Mouse (Mus musculus): Measurements from ENCODE around the gene Enoph1. TPM values are rescaled to one million over a fixed set of nuclear protein-coding genes. Genes with fewer than 3 reads are reported as not detected.

Enoph1 gene
- polyA plus RNA-seq, 1 experiment from 2014 or later, result 43.4 TPM

- Histone ChIP-seq H3K27ac (replicated peaks; ENCODE audit: low read depth, low read length) (no peak overlapping the region), H3K4me1 (ENCODE audit: control insufficient read depth, insufficient read depth, low read length) (peaks cover 22% of the 10 kb centered on the region), H3K27me3 (ENCODE audit: control insufficient read depth, insufficient read depth, low read length) (no peaks in the 10 kb centered on the region), H3K36me3 (ENCODE audit: control insufficient read depth, insufficient read depth, low read length) (peaks cover 57% of the 10 kb centered on the region), H3K4me3 (replicated peaks; ENCODE audit: low read depth, low read length) (peak overlapping the region; percentile 98), H3K4me2 (ENCODE audit: low read length) (peak overlapping the region; percentile 85), H3K9me3 (ENCODE audit: control insufficient read depth, low read length) (no peaks in the 10 kb centered on the region), H3K9ac (replicated peaks; ENCODE audit: low read length) (no peak overlapping the region)
- no peak for ATAC-seq (ENCODE audit: low FRiP score, low TSS enrichment)
- WGBS, result 46% methylated on average over 7 of the region's 7 CpGs
- no peak for DNase-seq
These were observed 3.8 kb upstream of the Enoph1 start for GRCm38 (mm10) chr5:100035950-100036349.

- Histone ChIP-seq H3K4me2 (ENCODE audit: low read length) (peak overlapping the region; percentile 85), H3K4me1 (ENCODE audit: control insufficient read depth, insufficient read depth, low read length) (peaks cover 28% of the 10 kb centered on the region), H3K9me3 (ENCODE audit: control insufficient read depth, low read length) (no peaks in the 10 kb centered on the region), H3K36me3 (ENCODE audit: control insufficient read depth, insufficient read depth, low read length) (peaks cover 51% of the 10 kb centered on the region), H3K4me3 (replicated peaks; ENCODE audit: low read depth, low read length) (peak overlapping the region; percentile 98), H3K27ac (replicated peaks; ENCODE audit: low read depth, low read length) (no peak overlapping the region), H3K9ac (replicated peaks; ENCODE audit: low read length) (peak overlapping the region; percentile 28; the same call in 1 of the 2 replicates), H3K27me3 (ENCODE audit: control insufficient read depth, insufficient read depth, low read length) (no peaks in the 10 kb centered on the region)
- no peak for ATAC-seq (ENCODE audit: low FRiP score, low TSS enrichment)
- DNase-seq, result no peak
- WGBS, result 19% methylated on average over 7 of the region's 7 CpGs
These were observed 3.1 kb upstream of the Enoph1 start for GRCm38 (mm10) chr5:100036681-100037080.

- WGBS, result under 1% methylated on average over 29 of the region's 45 CpGs
- Histone ChIP-seq H3K4me1 (ENCODE audit: control insufficient read depth, insufficient read depth, low read length) (peaks cover 36% of the 10 kb centered on the region), H3K9me3 (ENCODE audit: control insufficient read depth, low read length) (no peaks in the 10 kb centered on the region), H3K9ac (replicated peaks; ENCODE audit: low read length) (peak overlapping the region; percentile 100), H3K4me3 (replicated peaks; ENCODE audit: low read depth, low read length) (peak overlapping the region; percentile 98), H3K27ac (replicated peaks; ENCODE audit: low read depth, low read length) (peak overlapping the region; percentile 99), H3K4me2 (ENCODE audit: low read length) (peak overlapping the region; percentile 85), H3K27me3 (ENCODE audit: control insufficient read depth, insufficient read depth, low read length) (no peaks in the 10 kb centered on the region), H3K36me3 (ENCODE audit: control insufficient read depth, insufficient read depth, low read length) (peaks cover 36% of the 10 kb centered on the region)
- DNase-seq (peak; percentile 94), ATAC-seq (ENCODE audit: low FRiP score, low TSS enrichment) (peak; percentile 47)
These were observed 1.6 kb upstream of the Enoph1 start for GRCm38 (mm10) chr5:100037965-100038713.

GRCm38 (mm10) chr5:100038714-100039601, 827 bp upstream of the Enoph1 start:
- peak; percentile 85 for ATAC-seq (ENCODE audit: low FRiP score, low TSS enrichment)
- Histone ChIP-seq H3K36me3 (ENCODE audit: control insufficient read depth, insufficient read depth, low read length) (peaks cover 28% of the 10 kb centered on the region), H3K4me2 (ENCODE audit: low read length) (peak overlapping the region; percentile 85), H3K4me3 (replicated peaks; ENCODE audit: low read depth, low read length) (peak overlapping the region; percentile 98), H3K9me3 (ENCODE audit: control insufficient read depth, low read length) (no peaks in the 10 kb centered on the region), H3K9ac (replicated peaks; ENCODE audit: low read length) (peak overlapping the region; percentile 100), H3K27ac (replicated peaks; ENCODE audit: low read depth, low read length) (peak overlapping the region; percentile 99), H3K27me3 (ENCODE audit: control insufficient read depth, insufficient read depth, low read length) (no peaks in the 10 kb centered on the region), H3K4me1 (ENCODE audit: control insufficient read depth, insufficient read depth, low read length) (peaks cover 43% of the 10 kb centered on the region)
- DNase-seq, result peak; percentile 98
- under 1% methylated on average over 110 of the region's 113 CpGs for WGBS

- Histone ChIP-seq H3K4me1 (ENCODE audit: control insufficient read depth, insufficient read depth, low read length) (peaks cover 43% of the 10 kb centered on the region), H3K9me3 (ENCODE audit: control insufficient read depth, low read length) (no peaks in the 10 kb centered on the region)
These were observed 548 bp downstream of the Enoph1 start for GRCm38 (mm10) chr5:100040281-100040784.

GRCm38 (mm10) chr5:100041272-100041671, 1.5 kb downstream of the Enoph1 start:
- peak overlapping the region; percentile 98; the same call in 1 of the 2 replicates for H3K4me3 ChIP-seq (replicated peaks; ENCODE audit: low read depth, low read length)
- peaks cover 42% of the 10 kb centered on the region for H3K4me1 ChIP-seq (ENCODE audit: control insufficient read depth, insufficient read depth, low read length)
- DNase-seq, result no peak

More at GRCm38 (mm10) chr5:100040281-100040784, 548 bp downstream of the Enoph1 start:
- ATAC-seq (ENCODE audit: low FRiP score, low TSS enrichment) (no peak), DNase-seq (no peak)
- H3K4me2 ChIP-seq (ENCODE audit: low read length), result peak overlapping the region; percentile 74
- peak overlapping the region; percentile 99 for H3K27ac ChIP-seq (replicated peaks; ENCODE audit: low read depth, low read length)
- H3K9ac ChIP-seq (replicated peaks; ENCODE audit: low read length), result peak overlapping the region; percentile 100
- H3K27me3 ChIP-seq (ENCODE audit: control insufficient read depth, insufficient read depth, low read length), result no peaks in the 10 kb centered on the region
- H3K36me3 ChIP-seq (ENCODE audit: control insufficient read depth, insufficient read depth, low read length), result peaks cover 16% of the 10 kb centered on the region
- 2% methylated on average over 19 of the region's 19 CpGs for WGBS
- peak overlapping the region; percentile 98 for H3K4me3 ChIP-seq (replicated peaks; ENCODE audit: low read depth, low read length)

GRCm38 (mm10) chr5:100042467-100042866, 2.7 kb downstream of the Enoph1 start:
- Histone ChIP-seq H3K4me3 (replicated peaks; ENCODE audit: low read depth, low read length) (no peak overlapping the region), H3K9me3 (ENCODE audit: control insufficient read depth, low read length) (no peaks in the 10 kb centered on the region), H3K9ac (replicated peaks; ENCODE audit: low read length) (no peak overlapping the region), H3K27me3 (ENCODE audit: control insufficient read depth, insufficient read depth, low read length) (no peaks in the 10 kb centered on the region), H3K4me1 (ENCODE audit: control insufficient read depth, insufficient read depth, low read length) (peaks cover 37% of the 10 kb centered on the region), H3K27ac (replicated peaks; ENCODE audit: low read depth, low read length) (no peak overlapping the region), H3K4me2 (ENCODE audit: low read length) (no peak overlapping the region), H3K36me3 (ENCODE audit: control insufficient read depth, insufficient read depth, low read length) (no peaks in the 10 kb centered on the region)
- DNase-seq (no peak), ATAC-seq (ENCODE audit: low FRiP score, low TSS enrichment) (no peak)
- 94% methylated on average over 8 of the region's 8 CpGs for WGBS

More at GRCm38 (mm10) chr5:100041272-100041671, 1.5 kb downstream of the Enoph1 start:
- H3K9ac ChIP-seq (replicated peaks; ENCODE audit: low read length), result no peak overlapping the region; the same call in 1 of the 2 replicates
- WGBS, result 81% methylated on average over 4 of the region's 4 CpGs
- no peak overlapping the region for H3K27ac ChIP-seq (replicated peaks; ENCODE audit: low read depth, low read length)
- peaks cover 7% of the 10 kb centered on the region for H3K36me3 ChIP-seq (ENCODE audit: control insufficient read depth, insufficient read depth, low read length)
- peak overlapping the region; percentile 74 for H3K4me2 ChIP-seq (ENCODE audit: low read length)
- H3K27me3 ChIP-seq (ENCODE audit: control insufficient read depth, insufficient read depth, low read length), result no peaks in the 10 kb centered on the region
- H3K9me3 ChIP-seq (ENCODE audit: control insufficient read depth, low read length), result no peaks in the 10 kb centered on the region
- no peak for ATAC-seq (ENCODE audit: low FRiP score, low TSS enrichment)

GRCm38 (mm10) chr5:100043361-100043760, 3.6 kb downstream of the Enoph1 start:
- H3K9me3 ChIP-seq (ENCODE audit: control insufficient read depth, low read length), result no peaks in the 10 kb centered on the region
- DNase-seq (no peak), ATAC-seq (ENCODE audit: low FRiP score, low TSS enrichment) (no peak)
- H3K36me3 ChIP-seq (ENCODE audit: control insufficient read depth, insufficient read depth, low read length), result no peaks in the 10 kb centered on the region
- H3K4me3 ChIP-seq (replicated peaks; ENCODE audit: low read depth, low read length), result no peak overlapping the region
- no peak overlapping the region for H3K27ac ChIP-seq (replicated peaks; ENCODE audit: low read depth, low read length)
- WGBS, result 85% methylated on average over 5 of the region's 5 CpGs
- peaks cover 35% of the 10 kb centered on the region for H3K4me1 ChIP-seq (ENCODE audit: control insufficient read depth, insufficient read depth, low read length)
- no peaks in the 10 kb centered on the region for H3K27me3 ChIP-seq (ENCODE audit: control insufficient read depth, insufficient read depth, low read length)
- H3K9ac ChIP-seq (replicated peaks; ENCODE audit: low read length), result no peak overlapping the region
- H3K4me2 ChIP-seq (ENCODE audit: low read length), result no peak overlapping the region
